Mouse (Mus musculus) retina, embryonic 14.5 days (tissue): Measurements from ENCODE around the gene Scgb1a1.

ENCODE experiments used
- DNase-seq: peaks from one replicate; pipeline ENCODE4 v3.0.0-alpha.2; 2015; ENCODE audit warnings: low spot score

The Scgb1a1 gene

DNA sequence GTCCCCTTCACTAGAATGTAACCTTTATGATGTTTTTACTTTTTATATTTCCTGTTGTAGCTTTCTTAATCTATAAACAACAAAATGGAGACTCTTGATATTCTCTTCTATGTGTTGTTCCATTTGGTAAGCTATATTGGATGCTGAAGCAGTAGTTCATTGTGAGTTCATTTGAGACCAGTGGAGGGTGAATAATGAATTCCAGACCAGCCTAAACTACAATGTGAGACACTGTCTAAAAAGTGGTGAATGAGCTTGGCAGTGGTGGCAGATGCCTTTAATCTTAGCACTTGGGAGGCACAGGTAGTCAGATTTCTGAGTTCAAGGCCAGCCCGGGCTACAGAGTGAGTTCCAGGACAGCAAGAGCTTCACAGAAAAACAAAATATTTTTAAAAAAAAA, 44.6 kb downstream of the Scgb1a1 start:
- DNase-seq: no peak

DNA sequence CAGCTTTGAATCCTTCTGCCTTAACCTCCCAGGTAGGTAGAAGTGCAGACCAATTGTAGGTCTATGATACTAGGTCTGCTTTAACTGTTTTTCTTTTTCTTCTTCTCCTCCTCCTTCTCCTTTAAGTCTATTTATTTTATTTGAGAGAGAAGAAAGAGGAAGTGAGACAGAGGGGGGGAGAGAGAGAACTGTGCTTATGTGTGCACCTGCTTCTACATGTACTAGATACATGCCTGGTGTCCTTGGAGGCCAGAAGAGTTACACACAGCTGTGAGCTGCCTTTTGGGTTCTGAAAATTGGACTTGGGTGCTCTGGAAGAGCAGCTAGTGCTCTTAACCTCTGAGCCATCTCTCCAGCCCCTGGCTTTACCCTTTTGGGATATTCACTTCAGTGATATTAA, 46.7 kb downstream of the Scgb1a1 start:
- DNase-seq: no peak

DNA sequence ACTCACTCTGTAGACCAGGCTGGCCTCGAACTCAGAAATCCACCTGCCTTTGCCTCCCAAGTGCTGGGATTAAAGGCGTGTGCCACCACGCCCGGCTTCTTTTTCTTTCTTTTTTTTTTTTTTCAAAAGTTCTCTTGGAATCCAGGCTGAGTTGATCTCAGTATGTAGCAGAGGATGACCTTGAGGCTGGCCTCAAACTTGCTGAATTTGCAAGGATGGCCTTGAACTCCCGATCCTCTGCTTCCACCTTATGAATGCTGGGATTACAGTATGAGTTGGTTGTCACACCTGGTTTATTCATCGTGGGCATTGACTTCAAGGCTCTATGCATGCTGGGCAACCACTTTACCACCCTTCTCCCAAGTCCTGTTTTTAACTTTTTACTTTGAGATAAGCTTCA, 47.1 kb downstream of the Scgb1a1 start:
- DNase-seq: no peak

DNA sequence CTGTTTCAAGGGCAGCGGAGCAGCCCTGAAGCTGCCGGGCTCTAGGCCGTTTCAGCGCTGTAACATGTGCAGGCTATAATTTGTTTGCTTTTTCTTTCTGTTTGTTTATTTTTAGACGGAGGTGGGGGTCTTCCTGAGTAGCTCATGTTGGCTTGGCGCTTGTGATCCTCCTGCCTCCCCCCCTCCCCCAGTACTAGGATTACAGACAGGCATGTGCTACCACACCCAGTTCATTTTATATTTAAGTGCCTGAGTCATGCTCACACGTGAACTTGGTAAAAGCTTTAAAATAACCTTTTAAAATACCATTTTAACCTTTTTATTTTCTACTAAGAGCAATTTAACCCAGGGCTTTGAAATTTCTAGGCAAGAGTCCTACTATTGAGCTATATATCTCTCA, 47.8 kb downstream of the Scgb1a1 start:
- no peak for DNase-seq

DNA sequence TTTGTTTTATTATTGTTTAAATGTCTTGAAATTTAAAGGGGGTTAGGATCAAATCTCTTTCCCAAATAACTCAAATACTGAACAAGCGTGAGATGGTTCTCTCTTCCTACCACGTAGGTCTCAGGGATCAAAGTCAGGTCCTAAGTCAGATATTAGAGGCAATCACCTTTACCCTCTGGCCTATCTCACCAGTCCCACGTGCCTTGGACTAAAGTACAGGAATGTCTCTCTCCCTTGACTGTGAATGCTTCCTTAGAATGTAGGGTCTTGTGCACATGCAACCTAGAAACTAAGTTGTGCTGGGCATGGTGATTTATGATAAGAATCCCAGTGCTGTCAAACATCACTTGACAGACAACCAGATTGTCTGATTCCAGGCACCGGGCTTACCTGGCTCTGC, 48.5 kb downstream of the Scgb1a1 start:
- DNase-seq: no peak

DNA sequence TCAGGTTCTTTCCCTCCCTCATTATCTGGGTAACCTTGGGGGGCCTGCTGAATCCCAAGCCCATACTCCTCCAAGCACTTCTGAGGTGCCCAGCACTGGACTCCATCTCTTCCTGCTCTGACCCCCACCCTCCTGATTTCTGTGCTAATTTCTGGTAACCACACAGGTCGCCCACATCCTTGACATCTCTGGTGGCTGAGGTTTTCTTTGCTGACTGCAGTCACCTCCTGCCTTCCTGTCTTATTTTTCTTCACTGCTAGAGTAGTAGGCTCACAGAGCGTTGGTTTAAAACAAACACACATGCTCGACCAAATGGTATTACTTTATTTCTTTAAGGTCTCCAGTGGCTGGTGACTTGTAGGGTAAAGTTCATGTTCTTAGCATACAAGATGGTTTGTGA, 49.6 kb downstream of the Scgb1a1 start:
- no peak for DNase-seq

DNA sequence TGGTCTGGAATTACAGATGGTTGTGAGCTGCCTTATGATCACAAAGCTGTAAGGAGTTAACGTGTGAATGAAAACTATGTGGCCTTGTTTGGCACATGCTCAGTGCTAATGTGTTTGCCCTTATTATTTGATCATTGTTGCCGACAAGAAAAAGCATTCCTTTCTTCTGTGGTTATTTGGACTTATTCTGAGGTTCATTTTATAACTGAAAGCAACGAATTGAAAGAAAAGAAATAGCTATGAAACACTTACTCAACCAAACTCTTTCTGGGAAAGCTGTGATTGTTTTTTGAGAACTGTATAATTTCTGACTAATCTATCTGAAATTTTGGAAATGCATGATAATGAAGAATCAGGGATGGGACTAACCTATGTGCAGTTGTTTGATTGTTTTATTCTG, 52.7 kb downstream of the Scgb1a1 start:
- DNase-seq: no peak

DNA sequence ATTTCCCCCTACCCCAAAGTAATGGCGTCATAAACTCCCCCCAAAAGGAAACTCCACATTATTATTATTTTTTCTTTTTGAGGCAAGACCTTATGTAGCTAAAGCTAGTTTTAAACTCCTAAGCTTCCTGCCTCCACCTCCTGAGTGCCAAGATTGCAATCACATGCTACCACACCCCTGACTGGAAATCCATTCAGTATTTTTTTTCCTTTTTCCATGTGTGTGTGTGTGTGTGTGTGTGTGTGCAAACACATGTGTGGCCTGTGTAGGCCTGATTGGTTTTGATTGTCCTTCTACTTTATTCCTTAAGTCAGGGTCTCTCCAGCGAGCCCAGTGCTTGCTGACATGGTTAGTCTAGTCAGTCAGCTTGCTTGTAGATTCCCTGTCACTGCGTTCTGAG, 53.3 kb downstream of the Scgb1a1 start:
- no peak for DNase-seq
